Mouse (Mus musculus): Measurements from ENCODE around the gene Med13l.

GRCm38 (mm10) chr5:118591826-118592499 lies 31.5 kb downstream of the Med13l start:
- TF ChIP-seq CTCF (IDR thresholded peaks at IDR 0.05; ENCODE audit: control insufficient read depth, insufficient read depth, insufficient replicate concordance, low read depth, low read length) = no peak
- no peak for TF ChIP-seq POLR2A (IDR thresholded peaks at IDR 0.05; ENCODE audit: control insufficient read depth, low read depth, low read length)

Measured in testis, adult 2 months (tissue).